Mouse (Mus musculus): ENCODE data around the gene Epop. TPM values are rescaled to one million over a fixed set of nuclear protein-coding genes. Genes with fewer than 3 reads are reported as not detected.

Gene Epop
- polyA plus RNA-seq, 1 experiment = 15.9 TPM

DNA sequence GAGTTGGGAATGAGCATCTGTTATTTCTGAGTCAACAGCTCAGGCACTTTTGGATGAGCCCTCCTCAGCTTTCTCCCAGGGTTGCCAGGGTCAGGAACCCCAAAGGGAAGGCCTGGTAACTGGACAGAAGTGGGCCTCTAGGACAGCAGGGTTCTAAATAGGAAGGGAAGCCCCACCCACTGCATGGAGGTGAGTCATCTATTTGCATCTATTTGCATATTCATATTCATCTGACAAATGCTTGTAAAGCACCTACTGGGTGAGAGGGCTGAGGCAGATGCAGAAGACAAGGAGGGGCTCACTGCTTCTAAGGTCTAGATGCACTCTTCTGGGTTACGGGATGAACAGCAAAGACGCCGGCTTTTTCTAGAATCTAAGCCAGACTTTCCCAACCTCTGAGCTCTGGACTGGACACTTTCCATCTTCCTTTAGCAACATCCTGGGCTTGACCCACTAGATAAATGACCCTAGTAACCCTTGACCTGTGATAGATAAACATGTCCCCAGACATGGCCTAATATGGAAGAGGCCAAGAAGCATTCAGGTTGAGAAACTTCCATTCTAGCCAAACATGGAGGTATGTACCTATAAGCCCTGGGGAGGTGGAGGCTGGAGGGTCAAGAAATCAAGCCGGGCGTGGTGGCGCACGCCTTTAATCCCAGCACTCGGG lies 22.3 kb downstream of the Epop start:
- H3K27me3 ChIP-seq (ENCODE audit: control insufficient read depth, insufficient read depth, insufficient read length) = peaks cover 70% of the 10 kb centered on the region
- TF ChIP-seq CEBPB (IDR thresholded peaks at IDR 0.05; ENCODE audit: low read depth) = no peak
- no peak for TF ChIP-seq MYOG (IDR thresholded peaks at IDR 0.05; ENCODE audit: control insufficient read depth, extremely low read depth, insufficient read length)
- TF ChIP-seq CTCF (IDR thresholded peaks at IDR 0.05; ENCODE audit: control insufficient read depth, insufficient read depth, insufficient read length) = no peak
- no peak for TF ChIP-seq MAX (IDR thresholded peaks at IDR 0.05)
- no peak for TF ChIP-seq FOSL1 (IDR thresholded peaks at IDR 0.05; ENCODE audit: insufficient read depth, low read length, poor library complexity, severe bottlenecking)
- TF ChIP-seq USF1 (IDR thresholded peaks at IDR 0.05; ENCODE audit: low read depth) = no peak
- no peak for TF ChIP-seq MYOD1 (IDR thresholded peaks at IDR 0.05; ENCODE audit: control insufficient read depth, insufficient read length, low read depth)
- no peaks in the 10 kb centered on the region for H3K79me2 ChIP-seq (ENCODE audit: control insufficient read depth, insufficient read depth)
- no peaks in the 10 kb centered on the region for H3K36me3 ChIP-seq (ENCODE audit: control insufficient read depth, insufficient read depth)
- no peak overlapping the region for H3ac ChIP-seq (ENCODE audit: control insufficient read depth, insufficient read length, low read depth)
- no peak overlapping the region for H3K4me3 ChIP-seq (ENCODE audit: insufficient read depth, poor library complexity, severe bottlenecking)
- H3K79me3 ChIP-seq (ENCODE audit: low read depth) = no peaks in the 10 kb centered on the region

- no peak overlapping the region for H3ac ChIP-seq (ENCODE audit: control insufficient read depth, insufficient read length, low read depth)
- H3K79me3 ChIP-seq (ENCODE audit: low read depth) = no peaks in the 10 kb centered on the region
- H3K79me2 ChIP-seq (ENCODE audit: control insufficient read depth, insufficient read depth) = no peaks in the 10 kb centered on the region
- TF ChIP-seq MYOG (IDR thresholded peaks at IDR 0.05; ENCODE audit: control insufficient read depth, extremely low read depth, insufficient read length) (no peak), MAX (IDR thresholded peaks at IDR 0.05) (no peak), CTCF (IDR thresholded peaks at IDR 0.05; ENCODE audit: control insufficient read depth, insufficient read depth, insufficient read length) (no peak), USF1 (IDR thresholded peaks at IDR 0.05; ENCODE audit: low read depth) (no peak), FOSL1 (IDR thresholded peaks at IDR 0.05; ENCODE audit: insufficient read depth, low read length, poor library complexity, severe bottlenecking) (no peak)
- H3K27me3 ChIP-seq (ENCODE audit: control insufficient read depth, insufficient read depth, insufficient read length) = peaks cover 53% of the 10 kb centered on the region
- H3K4me3 ChIP-seq (ENCODE audit: insufficient read depth, poor library complexity, severe bottlenecking) = no peak overlapping the region
- H3K36me3 ChIP-seq (ENCODE audit: control insufficient read depth, insufficient read depth) = no peaks in the 10 kb centered on the region
Observed at GRCm38 (mm10) chr11:97603891-97604290, 25.6 kb downstream of the Epop start.

- Histone ChIP-seq H3K4me3 (ENCODE audit: insufficient read depth, poor library complexity, severe bottlenecking) (no peak overlapping the region), H3K36me3 (ENCODE audit: control insufficient read depth, insufficient read depth) (no peaks in the 10 kb centered on the region), H3K79me3 (ENCODE audit: low read depth) (no peaks in the 10 kb centered on the region), H3K79me2 (ENCODE audit: control insufficient read depth, insufficient read depth) (no peaks in the 10 kb centered on the region), H3K27me3 (ENCODE audit: control insufficient read depth, insufficient read depth, insufficient read length) (peaks cover 44% of the 10 kb centered on the region), H3ac (ENCODE audit: control insufficient read depth, insufficient read length, low read depth) (no peak overlapping the region)
- TF ChIP-seq CTCF (IDR thresholded peaks at IDR 0.05; ENCODE audit: control insufficient read depth, insufficient read depth, insufficient read length) (no peak), USF1 (IDR thresholded peaks at IDR 0.05; ENCODE audit: low read depth) (no peak), FOSL1 (IDR thresholded peaks at IDR 0.05; ENCODE audit: insufficient read depth, low read length, poor library complexity, severe bottlenecking) (no peak), CEBPB (IDR thresholded peaks at IDR 0.05; ENCODE audit: low read depth) (no peak), MAX (IDR thresholded peaks at IDR 0.05) (no peak), MYOG (IDR thresholded peaks at IDR 0.05; ENCODE audit: control insufficient read depth, extremely low read depth, insufficient read length) (no peak)
Observed at GRCm38 (mm10) chr11:97602223-97602622, 27.3 kb downstream of the Epop start.

DNA sequence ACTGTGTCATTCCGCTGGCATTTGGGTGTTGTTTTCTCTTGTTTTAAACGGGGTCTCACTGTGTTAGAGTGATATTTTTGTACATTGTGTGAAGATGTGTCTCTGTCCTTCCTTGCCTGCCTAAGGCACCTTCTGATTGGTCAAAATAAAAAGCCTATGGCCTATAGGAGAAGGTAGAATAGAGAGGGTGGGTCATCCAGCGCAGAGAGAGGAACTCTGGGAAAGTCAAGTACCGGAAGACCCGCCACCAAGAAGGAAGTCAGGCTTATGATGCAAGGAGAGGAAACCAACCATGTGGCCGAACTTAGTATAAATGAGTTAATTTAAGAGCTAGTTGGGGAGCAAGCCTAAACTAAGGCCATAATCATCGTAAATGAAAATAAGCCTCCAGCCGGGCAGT lies 30.4 kb downstream of the Epop start:
- H3K79me3 ChIP-seq (ENCODE audit: low read depth) = no peaks in the 10 kb centered on the region
- H3K4me3 ChIP-seq (ENCODE audit: insufficient read depth, poor library complexity, severe bottlenecking) = no peak overlapping the region
- no peaks in the 10 kb centered on the region for H3K36me3 ChIP-seq (ENCODE audit: control insufficient read depth, insufficient read depth)
- peaks cover 41% of the 10 kb centered on the region for H3K27me3 ChIP-seq (ENCODE audit: control insufficient read depth, insufficient read depth, insufficient read length)
- no peaks in the 10 kb centered on the region for H3K79me2 ChIP-seq (ENCODE audit: control insufficient read depth, insufficient read depth)
- H3ac ChIP-seq (ENCODE audit: control insufficient read depth, insufficient read length, low read depth) = no peak overlapping the region
- no peak for TF ChIP-seq MYOG (IDR thresholded peaks at IDR 0.05; ENCODE audit: control insufficient read depth, extremely low read depth, insufficient read length)
- TF ChIP-seq MYOD1 (IDR thresholded peaks at IDR 0.05; ENCODE audit: control insufficient read depth, insufficient read length, low read depth) = no peak
- TF ChIP-seq FOSL1 (IDR thresholded peaks at IDR 0.05; ENCODE audit: insufficient read depth, low read length, poor library complexity, severe bottlenecking) = no peak
- no peak for TF ChIP-seq MAX (IDR thresholded peaks at IDR 0.05)
- TF ChIP-seq CEBPB (IDR thresholded peaks at IDR 0.05; ENCODE audit: low read depth) = no peak
- TF ChIP-seq CTCF (IDR thresholded peaks at IDR 0.05; ENCODE audit: control insufficient read depth, insufficient read depth, insufficient read length) = no peak
- TF ChIP-seq USF1 (IDR thresholded peaks at IDR 0.05; ENCODE audit: low read depth) = no peak

DNA sequence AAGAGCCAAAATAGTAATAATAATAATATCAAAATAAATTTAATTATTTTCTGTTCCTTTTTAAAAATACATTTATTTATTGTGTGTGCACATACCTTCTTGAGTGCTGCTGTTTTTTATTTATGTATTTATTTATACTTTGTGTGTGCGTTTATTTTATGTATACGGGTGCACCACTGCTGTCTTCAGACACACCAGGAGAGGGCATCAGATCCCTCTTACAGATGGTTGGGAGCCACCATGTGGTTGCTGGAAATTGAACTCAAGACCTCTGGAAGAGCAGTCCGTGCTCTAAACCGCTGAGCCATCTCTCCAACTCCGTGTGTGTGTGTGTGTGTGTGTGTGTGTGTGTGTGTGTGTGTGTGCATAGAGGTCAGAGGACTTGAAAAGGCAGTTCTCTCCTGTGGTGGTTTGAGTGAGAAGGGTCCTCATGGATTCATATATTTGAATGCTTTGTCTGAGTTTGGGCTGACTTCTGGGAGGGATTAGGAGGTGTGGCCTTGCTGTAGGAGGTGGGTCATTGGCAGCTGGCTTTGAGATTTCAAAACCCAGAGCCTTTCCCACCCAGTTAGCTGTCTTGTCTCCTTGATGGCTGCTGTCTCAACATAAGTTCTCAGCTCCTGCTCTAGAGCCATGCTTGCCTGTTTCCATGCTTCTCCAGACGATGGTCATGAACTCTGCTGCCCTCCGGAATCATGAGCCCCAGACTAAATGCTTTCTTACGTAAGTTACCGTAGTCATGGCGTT lies 31.4 kb downstream of the Epop start:
- TF ChIP-seq CEBPB (IDR thresholded peaks at IDR 0.05; ENCODE audit: low read depth) (no peak), USF1 (IDR thresholded peaks at IDR 0.05; ENCODE audit: low read depth) (no peak), MYOG (IDR thresholded peaks at IDR 0.05; ENCODE audit: control insufficient read depth, extremely low read depth, insufficient read length) (no peak), MAX (IDR thresholded peaks at IDR 0.05) (no peak), FOSL1 (IDR thresholded peaks at IDR 0.05; ENCODE audit: insufficient read depth, low read length, poor library complexity, severe bottlenecking) (no peak), MYOD1 (IDR thresholded peaks at IDR 0.05; ENCODE audit: control insufficient read depth, insufficient read length, low read depth) (no peak), CTCF (IDR thresholded peaks at IDR 0.05; ENCODE audit: control insufficient read depth, insufficient read depth, insufficient read length) (no peak)
- Histone ChIP-seq H3K79me2 (ENCODE audit: control insufficient read depth, insufficient read depth) (no peaks in the 10 kb centered on the region), H3K4me3 (ENCODE audit: insufficient read depth, poor library complexity, severe bottlenecking) (no peak overlapping the region), H3K27me3 (ENCODE audit: control insufficient read depth, insufficient read depth, insufficient read length) (peaks cover 35% of the 10 kb centered on the region), H3ac (ENCODE audit: control insufficient read depth, insufficient read length, low read depth) (no peak overlapping the region), H3K36me3 (ENCODE audit: control insufficient read depth, insufficient read depth) (no peaks in the 10 kb centered on the region), H3K79me3 (ENCODE audit: low read depth) (no peaks in the 10 kb centered on the region)

Measured in C2C12 (cell line).